Mouse (Mus musculus) liver, embryonic 14.5 days (tissue): ENCODE measurements around the gene Mecom. TPM values are rescaled to one million over a fixed set of nuclear protein-coding genes. Genes with fewer than 3 reads are reported as not detected.

Source experiments
- ATAC-seq: fragments of 200-750 bp; cut with Nextera tagmentation; 2 replicates; pipeline ENCODE4 v1.8.0; 2017; ENCODE audit warnings: moderate number of reproducible peaks, mild to moderate bottlenecking, moderate library complexity; ENCODE audit not compliant: insufficient read depth
- DNase-seq, 3 experiments: peaks; one replicate each; pipeline ENCODE4 v3.0.0-alpha.2; 2012 to 2013; ENCODE audit warnings: low read depth in 3 of 3, low spot score in 3 of 3
- H3K27ac ChIP-seq: fragments of 300-500 bp; sonication (generic); 2 replicates; pipeline ENCODE4 v1.5.1; 2014; ENCODE audit warnings: moderate library complexity, mild to moderate bottlenecking, control low read depth, inconsistent platforms
- H3K27me3 ChIP-seq: fragments of 300-500 bp; sonication (generic); 2 replicates; pipeline ENCODE4 v1.6.1; 2014; ENCODE audit warnings: mild to moderate bottlenecking, low read length, moderate library complexity; ENCODE audit not compliant: control insufficient read depth, insufficient read depth
- H3K36me3 ChIP-seq: fragments of 300-500 bp; sonication (generic); replicated peaks from 2 replicates; pipeline ENCODE4 v1.6.1; 2014; ENCODE audit warnings: low read depth; ENCODE audit not compliant: control insufficient read depth, insufficient read depth
- H3K4me1 ChIP-seq, 2 experiments: fragments of 200-500 bp in 1 of 2; fragments of 300-500 bp in 1 of 2; sonication (generic) in 1 of 2; replicated peaks; 2 replicates each; pipeline ENCODE4 v1.6.1; 2012 to 2014; ENCODE audit warnings: antibody characterized with exemption in 1 of 2, inconsistent platforms in 1 of 2, low read length in 1 of 2; ENCODE audit not compliant: control insufficient read depth in 2 of 2, insufficient read depth in 2 of 2
- H3K4me2 ChIP-seq: fragments of 300-500 bp; sonication (generic); 2 replicates; pipeline ENCODE4 v1.6.1; 2014; ENCODE audit warnings: low read depth, mild to moderate bottlenecking, control low read depth, moderate library complexity
- H3K4me3 ChIP-seq, 2 experiments: fragments of 200-500 bp in 1 of 2; fragments of 300-500 bp in 1 of 2; sonication (generic) in 1 of 2; 2 replicates each; pipeline ENCODE4 v1.5.1; 2012 to 2014; ENCODE audit warnings: low read depth in 2 of 2, low read length in 2 of 2, mild to moderate bottlenecking in 2 of 2, control low read depth in 1 of 2, inconsistent platforms in 1 of 2, moderate library complexity in 1 of 2; ENCODE audit not compliant: insufficient read depth in 1 of 2
- H3K9ac ChIP-seq: fragments of 300-500 bp; sonication (generic); replicated peaks from 2 replicates; pipeline ENCODE4 v1.6.1; 2014; ENCODE audit warnings: mild to moderate bottlenecking, control low read depth, moderate library complexity
- H3K9me3 ChIP-seq: fragments of 300-500 bp; sonication (generic); 2 replicates; pipeline ENCODE4 v1.6.1; 2016; ENCODE audit warnings: low read length, mixed read lengths; ENCODE audit not compliant: control insufficient read depth
- CTCF ChIP-seq: IDR thresholded peaks from 2 replicates; pipeline ENCODE4 v1.5.1; 2016; ENCODE audit warnings: antibody characterized with exemption, low read depth, control low read depth
- EP300 ChIP-seq: IDR thresholded peaks from 2 replicates; pipeline ENCODE4 v1.6.1; 2016; ENCODE audit warnings: antibody characterized with exemption, low read depth
- WGBS: fragments of 180-500 bp; shearing (Covaris S2); extraction: QIAGEN DNeasy Blood & Tissue Kit; methylation state at CpG from one replicate; pipeline ENCODE4 v1.1.7; 2014; ENCODE audit not compliant: insufficient replicate concordance; 5-methylcytosine and 5-hydroxymethylcytosine counted together
- polyA plus RNA-seq, 2 experiments: library from polyadenylated mRNA; depleted of rRNA in 1 of 2; stranded (reverse) in 1 of 2; unstranded in 1 of 2; fragments of >200 nt; fragmentation: Nextera tagmentation in 1 of 2; extraction: Ambion mirVana in 1 of 2; gene quantifications; 2 replicates each; pipeline versions ENCODE4 v1.2.1 to v1.2.3; 2012 to 2014

The Mecom gene
- polyA plus RNA-seq, 2 experiments, result 0.67 to 0.75 TPM

GRCm38 (mm10) chr3:30514901-30515794, 32.7 kb downstream of the Mecom start:
- H3K9me3 ChIP-seq, result no peaks in the 10 kb centered on the region
- H3K4me2 ChIP-seq, result peak overlapping the region; percentile 33; the same call in 1 of the 2 replicates
- whole genome bisulfite sequencing, result under 1% methylated on average over 60 of the region's 62 CpGs
- H3K27me3 ChIP-seq, result peaks cover 66% of the 10 kb centered on the region
- no peak for ATAC-seq
- no peaks in the 10 kb centered on the region for H3K36me3 ChIP-seq
- H3K4me1 ChIP-seq, result no peaks in the 10 kb centered on the region
- TF ChIP-seq EP300 (no peak), CTCF (peak; percentile 38)
- H3K9ac ChIP-seq, result no peak overlapping the region
- DNase-seq, result no peak
- peak overlapping the region in 1 of 2 experiments; percentile 25; a peak in 1 of 4 replicates for H3K4me3 ChIP-seq
- H3K27ac ChIP-seq, result no peak overlapping the region

GRCm38 (mm10) chr3:30514051-30514754, 33.6 kb downstream of the Mecom start:
- Histone ChIP-seq H3K36me3 (no peaks in the 10 kb centered on the region), H3K4me2 (peak overlapping the region; percentile 33; the same call in 1 of the 2 replicates), H3K27ac (no peak overlapping the region), H3K9ac (no peak overlapping the region), H3K4me3 (peak overlapping the region in 1 of 2 experiments; percentile 13; a peak in 1 of 4 replicates), H3K9me3 (no peaks in the 10 kb centered on the region), H3K27me3 (peaks cover 75% of the 10 kb centered on the region), H3K4me1 (no peaks in the 10 kb centered on the region)
- ATAC-seq (no peak), DNase-seq (no peak)
- under 1% methylated on average over 52 of the region's 52 CpGs for WGBS
- no peak for TF ChIP-seq EP300
- TF ChIP-seq CTCF, result no peak

GRCm38 (mm10) chr3:30513314-30513997, 34.4 kb downstream of the Mecom start:
- Histone ChIP-seq H3K27me3 (peaks cover 82% of the 10 kb centered on the region), H3K4me3 (no peak overlapping the region), H3K4me1 (no peaks in the 10 kb centered on the region), H3K36me3 (no peaks in the 10 kb centered on the region), H3K27ac (no peak overlapping the region), H3K9me3 (no peaks in the 10 kb centered on the region), H3K9ac (no peak overlapping the region), H3K4me2 (no peak overlapping the region)
- WGBS, result 8% methylated on average over 16 of the region's 16 CpGs
- TF ChIP-seq CTCF (no peak), EP300 (no peak)
- DNase-seq (no peak), ATAC-seq (no peak)

- no peak overlapping the region for H3K9ac ChIP-seq
- H3K27me3 ChIP-seq, result peaks cover 92% of the 10 kb centered on the region
- no peaks in the 10 kb centered on the region for H3K9me3 ChIP-seq
- no peak for TF ChIP-seq CTCF
- TF ChIP-seq EP300, result no peak
- H3K27ac ChIP-seq, result no peak overlapping the region
- no peaks in the 10 kb centered on the region for H3K36me3 ChIP-seq
- 14% methylated on average over 12 of the region's 12 CpGs for WGBS
- H3K4me1 ChIP-seq, result no peaks in the 10 kb centered on the region
- DNase-seq (no peak), ATAC-seq (no peak)
- H3K4me3 ChIP-seq, result no peak overlapping the region
- H3K4me2 ChIP-seq, result no peak overlapping the region
Observed at GRCm38 (mm10) chr3:30512459-30513030, 35.3 kb downstream of the Mecom start.
